Mouse (Mus musculus) midbrain, embryonic 14.5 days (tissue): ENCODE measurements at regions not wholly inside any gene's neighbourhood (a gene's known extent, or its start where the extent isn't known, plus 50 kb on each side); places are given as distances from the start of the nearest gene placed in this dataset.

ENCODE experiments used
- ATAC-seq: fragments of 200-750 bp; cut with Nextera tagmentation; 2 replicates; pipeline ENCODE4 v1.8.0; 2017; ENCODE audit warnings: moderate number of reproducible peaks, moderate library complexity; ENCODE audit not compliant: low FRiP score, low TSS enrichment
- DNase-seq: peaks from one replicate; pipeline ENCODE4 v3.0.0-alpha.2; 2015
- H3K27ac ChIP-seq: fragments of 300-500 bp; sonication (generic); replicated peaks from 2 replicates; pipeline ENCODE4 v1.5.1; 2014; ENCODE audit warnings: mild to moderate bottlenecking, low read depth, low read length, moderate library complexity
- H3K27me3 ChIP-seq: fragments of 300-500 bp; sonication (generic); 2 replicates; pipeline ENCODE4 v1.6.1; 2014; ENCODE audit warnings: low read length, control low read depth, mixed read lengths; ENCODE audit not compliant: control insufficient read depth, insufficient read depth
- H3K36me3 ChIP-seq: fragments of 300-500 bp; sonication (generic); 2 replicates; pipeline ENCODE4 v1.6.1; 2014; ENCODE audit warnings: low read length, control low read depth; ENCODE audit not compliant: control insufficient read depth, insufficient read depth
- H3K4me1 ChIP-seq: fragments of 300-500 bp; sonication (generic); 2 replicates; pipeline ENCODE4 v1.6.1; 2014; ENCODE audit warnings: mild to moderate bottlenecking, antibody characterized with exemption, low read length, control low read depth; ENCODE audit not compliant: control insufficient read depth, insufficient read depth
- H3K4me2 ChIP-seq: fragments of 300-500 bp; sonication (generic); 2 replicates; pipeline ENCODE4 v1.6.1; 2014; ENCODE audit warnings: mild to moderate bottlenecking, low read length, moderate library complexity
- H3K4me3 ChIP-seq: fragments of 300-500 bp; sonication (generic); replicated peaks from 2 replicates; pipeline ENCODE4 v1.5.1; 2014; ENCODE audit warnings: low read depth, low read length
- H3K9ac ChIP-seq: fragments of 300-500 bp; sonication (generic); replicated peaks from 2 replicates; pipeline ENCODE4 v1.6.1; 2014; ENCODE audit warnings: mild to moderate bottlenecking, low read length, moderate library complexity
- H3K9me3 ChIP-seq: fragments of 300-500 bp; sonication (generic); 2 replicates; pipeline ENCODE4 v1.6.1; 2016; ENCODE audit warnings: low read length, control low read depth, mixed read lengths; ENCODE audit not compliant: control insufficient read depth
- WGBS: fragments of 180-500 bp; shearing (Covaris S2); extraction: QIAGEN DNeasy Blood & Tissue Kit; methylation state at CpG from one replicate; pipeline ENCODE4 v1.1.7; 2014; 5-methylcytosine and 5-hydroxymethylcytosine counted together

DNA sequence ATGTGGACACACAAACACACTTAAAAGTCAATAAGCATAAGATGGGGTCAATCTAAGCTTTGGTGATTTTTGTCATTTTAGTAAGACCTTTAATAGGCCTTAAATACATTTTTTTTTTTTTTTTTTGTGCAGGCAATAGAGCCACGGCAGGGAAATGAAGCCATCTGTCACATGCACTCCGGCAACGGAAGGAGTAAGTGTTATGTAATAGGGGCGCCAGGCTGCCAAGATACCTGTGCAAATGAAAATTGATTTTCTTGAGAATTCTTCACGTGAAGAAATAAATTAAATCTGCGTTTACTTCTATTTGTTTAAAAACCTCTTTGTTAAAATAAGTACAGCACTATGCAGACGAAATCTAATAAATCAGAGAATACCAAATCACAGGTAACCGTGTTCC lies 54.6 kb upstream of the Card11 start:
- no peak overlapping the region for H3K27ac ChIP-seq
- DNase-seq: no peak
- no peaks in the 10 kb centered on the region for H3K4me1 ChIP-seq
- H3K36me3 ChIP-seq: no peaks in the 10 kb centered on the region
- no peak for ATAC-seq
- H3K4me3 ChIP-seq: no peak overlapping the region
- H3K9me3 ChIP-seq: peaks cover 10% of the 10 kb centered on the region; the same call in 1 of the 2 replicates
- no peak overlapping the region for H3K9ac ChIP-seq
- no peaks in the 10 kb centered on the region for H3K27me3 ChIP-seq
- 84% methylated on average over 8 of the region's 8 CpGs for WGBS
- H3K4me2 ChIP-seq: no peak overlapping the region

DNA sequence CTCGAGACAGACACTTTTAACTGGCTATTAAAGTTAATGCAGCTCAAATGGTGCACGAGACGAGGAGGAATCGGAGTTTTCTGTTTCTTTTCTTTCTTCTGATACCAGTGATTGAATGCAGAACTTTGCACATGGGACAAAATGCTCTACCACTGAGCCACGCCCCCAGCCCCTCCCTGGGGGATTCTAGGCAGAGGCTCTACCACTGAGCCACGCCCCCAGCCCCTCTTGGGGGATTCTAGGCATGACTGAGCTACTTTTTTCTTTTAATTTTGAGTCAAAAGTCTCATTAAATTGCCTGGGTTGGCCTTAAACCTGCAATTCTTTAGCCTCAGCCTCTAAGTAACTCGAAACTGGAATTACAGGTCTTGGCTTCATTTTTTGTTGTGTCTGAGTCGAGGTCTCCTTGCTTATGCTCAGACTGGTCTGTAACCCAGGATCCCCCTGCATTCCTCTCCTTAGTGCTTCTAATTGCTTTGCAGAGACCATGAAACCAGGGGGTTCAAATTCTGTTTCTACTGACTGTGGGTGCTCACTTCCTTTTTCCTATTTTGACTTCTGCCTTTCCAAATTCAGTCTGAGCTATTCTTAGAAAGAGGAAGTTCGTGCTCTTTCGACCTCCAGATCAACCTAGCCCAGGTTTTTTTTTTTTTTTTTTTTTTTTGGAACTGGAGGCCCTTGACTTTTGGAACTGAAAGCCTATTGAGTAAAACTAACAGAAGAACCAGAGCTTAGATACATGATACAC lies 55.4 kb upstream of the Card11 start:
- Histone ChIP-seq H3K4me1 (no peaks in the 10 kb centered on the region), H3K36me3 (no peaks in the 10 kb centered on the region), H3K4me2 (no peak overlapping the region), H3K27ac (no peak overlapping the region), H3K9me3 (peaks cover 10% of the 10 kb centered on the region; the same call in 1 of the 2 replicates), H3K9ac (no peak overlapping the region), H3K27me3 (no peaks in the 10 kb centered on the region), H3K4me3 (no peak overlapping the region)
- no peak for DNase-seq
- no peak for ATAC-seq
- 82% methylated on average over 10 of the region's 10 CpGs for WGBS

DNA sequence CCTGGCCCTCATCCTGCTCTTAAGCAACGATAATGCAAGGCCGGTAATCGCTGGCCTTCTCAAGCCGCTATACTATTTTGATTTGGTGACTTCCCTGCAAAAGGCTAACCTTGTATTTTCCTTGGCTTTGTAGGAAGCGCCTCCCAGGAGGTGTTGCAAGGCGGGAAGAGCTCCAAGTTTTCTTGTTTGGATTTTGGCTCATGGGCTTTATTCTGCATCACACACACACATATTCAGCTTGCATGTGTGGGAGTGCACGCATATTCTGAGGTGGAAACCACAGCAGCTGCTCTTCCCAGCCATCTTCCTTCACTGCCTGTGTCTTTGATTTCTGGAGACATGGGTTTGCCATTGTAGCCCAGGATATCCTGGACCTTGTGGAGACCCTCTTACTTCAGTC lies 57.8 kb upstream of the Card11 start:
- ATAC-seq (no peak), DNase-seq (no peak)
- H3K4me1 ChIP-seq: no peaks in the 10 kb centered on the region
- no peak overlapping the region for H3K4me3 ChIP-seq
- H3K36me3 ChIP-seq: no peaks in the 10 kb centered on the region
- 87% methylated on average over 7 of the region's 7 CpGs for WGBS
- H3K27ac ChIP-seq: no peak overlapping the region
- no peak overlapping the region for H3K4me2 ChIP-seq
- H3K9me3 ChIP-seq: no peaks in the 10 kb centered on the region
- no peaks in the 10 kb centered on the region for H3K27me3 ChIP-seq
- no peak overlapping the region for H3K9ac ChIP-seq

DNA sequence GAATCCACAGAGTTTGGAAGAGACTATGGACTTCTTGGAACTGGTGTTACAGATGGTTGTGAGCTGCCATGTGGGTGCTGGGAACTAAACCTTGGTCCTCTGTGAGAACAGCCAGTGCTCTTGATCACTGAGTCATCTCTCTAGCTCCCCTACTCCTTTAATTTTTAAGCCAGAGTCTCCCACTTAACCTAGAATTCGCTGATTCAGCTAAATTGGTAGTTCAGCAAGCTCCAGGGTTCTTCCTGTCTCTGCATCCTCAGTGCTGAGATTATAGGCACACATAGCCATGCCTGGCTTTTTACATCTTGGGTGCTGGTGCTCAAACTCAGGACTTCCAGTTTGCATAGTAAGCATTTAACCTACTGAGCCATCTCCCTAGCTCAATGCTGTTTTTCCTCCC lies 58.5 kb upstream of the Card11 start:
- 58% methylated on average over 1 of the region's 1 CpGs for WGBS

DNA sequence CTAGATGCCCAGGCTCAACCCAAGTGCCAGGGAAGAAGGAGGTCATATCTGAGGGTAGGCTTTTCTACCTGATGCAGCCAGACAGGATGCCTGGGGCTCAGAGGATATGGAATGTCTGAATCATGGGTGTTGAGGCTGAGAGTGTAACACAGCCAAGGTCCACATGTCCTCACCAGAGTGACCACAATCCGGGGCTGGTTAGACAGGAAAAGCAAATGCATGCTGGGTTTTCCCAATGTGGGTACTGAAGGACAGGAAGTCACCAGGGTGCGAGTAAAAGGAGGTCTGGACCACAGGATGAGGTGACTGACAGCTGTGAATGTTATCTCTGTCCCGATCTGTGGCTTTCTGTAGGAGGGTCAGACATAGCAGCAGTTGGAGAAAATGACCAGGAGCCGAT lies 61.8 kb upstream of the Card11 start:
- Histone ChIP-seq H3K9ac (no peak overlapping the region), H3K9me3 (no peaks in the 10 kb centered on the region), H3K27me3 (no peaks in the 10 kb centered on the region), H3K27ac (no peak overlapping the region), H3K36me3 (no peaks in the 10 kb centered on the region), H3K4me3 (no peak overlapping the region), H3K4me2 (no peak overlapping the region), H3K4me1 (no peaks in the 10 kb centered on the region)
- no peak for DNase-seq
- no peak for ATAC-seq
- 86% methylated on average over 4 of the region's 4 CpGs for WGBS

More for the DNA sequence above, 58.5 kb upstream of the Card11 start:
- H3K9me3 ChIP-seq: no peaks in the 10 kb centered on the region
- no peak overlapping the region for H3K4me3 ChIP-seq
- no peak overlapping the region for H3K4me2 ChIP-seq
- H3K36me3 ChIP-seq: no peaks in the 10 kb centered on the region
- no peaks in the 10 kb centered on the region for H3K4me1 ChIP-seq
- ATAC-seq (no peak), DNase-seq (no peak)
- no peak overlapping the region for H3K27ac ChIP-seq
- H3K27me3 ChIP-seq: no peaks in the 10 kb centered on the region
- no peak overlapping the region for H3K9ac ChIP-seq

DNA sequence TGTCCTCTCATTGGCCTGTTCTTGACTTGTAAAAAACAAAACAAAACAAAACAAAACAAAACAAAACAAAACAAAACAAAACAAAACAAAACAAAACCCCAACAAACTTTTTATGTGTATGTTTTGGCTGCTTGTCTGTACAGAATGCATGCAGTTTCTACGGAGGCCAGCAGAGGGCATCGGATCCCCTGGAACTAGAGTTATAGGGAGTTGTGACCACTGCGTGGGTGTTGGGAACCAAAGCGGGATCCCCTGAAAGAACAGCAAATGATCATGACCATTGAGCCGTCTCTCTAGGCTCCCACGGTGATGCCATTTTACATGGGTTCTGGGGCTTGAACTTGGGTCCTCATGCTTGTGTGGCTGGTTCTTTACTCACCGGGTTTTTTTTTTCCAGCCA lies 67.2 kb upstream of the Card11 start:
- Histone ChIP-seq H3K9me3 (no peaks in the 10 kb centered on the region), H3K4me1 (no peaks in the 10 kb centered on the region), H3K36me3 (no peaks in the 10 kb centered on the region), H3K27me3 (no peaks in the 10 kb centered on the region), H3K9ac (no peak overlapping the region), H3K27ac (no peak overlapping the region), H3K4me3 (no peak overlapping the region), H3K4me2 (no peak overlapping the region)
- 86% methylated on average over 7 of the region's 7 CpGs for WGBS
- DNase-seq (no peak), ATAC-seq (no peak)

DNA sequence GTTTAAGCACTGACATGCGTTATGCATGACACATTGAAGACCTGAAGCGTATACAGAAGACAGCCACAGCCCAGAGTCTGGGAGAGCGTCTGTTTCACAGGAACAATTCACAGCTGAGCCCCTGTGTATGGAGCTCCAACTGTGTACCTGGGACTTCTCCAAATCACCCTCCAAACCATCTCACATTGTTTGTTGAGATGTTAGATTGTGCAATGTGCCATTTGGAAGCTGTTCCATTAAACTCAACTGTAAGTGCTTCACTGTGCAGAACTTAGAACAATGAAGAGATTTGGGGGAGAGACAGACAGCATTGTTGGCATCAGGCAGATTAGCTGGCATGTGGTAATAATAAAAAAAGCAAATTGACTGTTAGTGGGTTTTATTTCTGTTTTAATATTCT lies 74.1 kb upstream of the Card11 start:
- Histone ChIP-seq H3K27ac (no peak overlapping the region), H3K9ac (no peak overlapping the region), H3K4me2 (no peak overlapping the region), H3K27me3 (no peaks in the 10 kb centered on the region), H3K4me1 (no peaks in the 10 kb centered on the region), H3K9me3 (no peaks in the 10 kb centered on the region), H3K36me3 (no peaks in the 10 kb centered on the region), H3K4me3 (no peak overlapping the region)
- WGBS: 60% methylated on average over 3 of the region's 3 CpGs
- ATAC-seq: no peak
- no peak for DNase-seq

DNA sequence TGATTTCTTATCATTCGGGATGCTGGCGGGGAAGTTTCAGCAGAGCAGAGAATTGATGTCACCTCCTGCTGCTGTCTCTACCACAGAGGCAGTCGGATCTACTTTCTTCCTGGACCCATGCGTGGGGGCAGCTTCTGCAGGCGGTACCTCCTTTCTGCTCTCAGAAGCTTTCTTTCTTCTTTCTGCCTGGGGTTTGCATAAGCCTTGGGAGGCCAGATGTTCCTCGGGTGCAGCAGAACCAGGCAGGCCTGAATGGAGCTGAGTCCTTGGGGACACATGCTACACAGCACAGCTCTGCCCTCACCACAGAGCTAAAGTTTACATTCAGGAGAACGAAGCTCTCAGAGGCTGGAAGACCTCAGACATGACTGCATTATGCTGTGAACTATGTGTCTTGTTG lies 75.8 kb upstream of the Card11 start:
- no peak overlapping the region for H3K9ac ChIP-seq
- DNase-seq (no peak), ATAC-seq (no peak)
- H3K27ac ChIP-seq: no peak overlapping the region
- no peaks in the 10 kb centered on the region for H3K27me3 ChIP-seq
- WGBS: 55% methylated on average over 7 of the region's 7 CpGs
- H3K4me2 ChIP-seq: no peak overlapping the region
- no peak overlapping the region for H3K4me3 ChIP-seq
- H3K36me3 ChIP-seq: no peaks in the 10 kb centered on the region
- no peaks in the 10 kb centered on the region for H3K9me3 ChIP-seq
- H3K4me1 ChIP-seq: no peaks in the 10 kb centered on the region

DNA sequence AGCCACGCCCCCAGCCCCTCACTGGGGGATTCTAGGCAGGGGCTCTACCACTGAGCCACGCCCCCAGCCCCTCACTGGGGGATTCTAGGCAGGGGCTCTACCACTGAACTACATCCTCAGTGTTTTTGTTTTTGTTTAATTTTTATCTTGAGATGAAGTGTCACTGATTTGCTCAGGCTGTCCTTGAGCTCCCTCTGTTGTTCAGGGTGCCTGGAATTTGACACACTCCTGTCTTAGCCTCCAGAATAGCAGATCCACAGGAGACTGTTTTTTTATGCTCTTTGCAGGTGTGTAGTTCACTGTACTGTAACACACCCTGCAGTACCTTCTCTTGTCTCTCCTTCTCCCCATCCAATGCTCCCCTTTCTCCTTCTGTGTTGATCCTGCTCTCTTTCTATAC lies 76.6 kb upstream of the Card11 start:
- ATAC-seq (no peak), DNase-seq (no peak)
- no peaks in the 10 kb centered on the region for H3K4me1 ChIP-seq
- H3K36me3 ChIP-seq: no peaks in the 10 kb centered on the region
- no peaks in the 10 kb centered on the region for H3K9me3 ChIP-seq
- no peak overlapping the region for H3K4me3 ChIP-seq
- H3K27me3 ChIP-seq: no peaks in the 10 kb centered on the region
- H3K4me2 ChIP-seq: no peak overlapping the region
- 94% methylated on average over 2 of the region's 2 CpGs for WGBS
- H3K27ac ChIP-seq: no peak overlapping the region
- no peak overlapping the region for H3K9ac ChIP-seq
